Mouse (Mus musculus) bone marrow macrophage, adult 2 months (primary cell): Measurements from ENCODE around the gene Tinag.

Source experiments
- CTCF ChIP-seq: IDR thresholded peaks from 2 replicates; pipeline ENCODE4 v1.5.1; 2012; ENCODE audit warnings: low read depth, mild to moderate bottlenecking, low read length, moderate library complexity
- POLR2A ChIP-seq: IDR thresholded peaks from 2 replicates; pipeline ENCODE4 v1.6.1; 2012; ENCODE audit warnings: mild to moderate bottlenecking, low read depth, low read length, borderline replicate concordance

DNA sequence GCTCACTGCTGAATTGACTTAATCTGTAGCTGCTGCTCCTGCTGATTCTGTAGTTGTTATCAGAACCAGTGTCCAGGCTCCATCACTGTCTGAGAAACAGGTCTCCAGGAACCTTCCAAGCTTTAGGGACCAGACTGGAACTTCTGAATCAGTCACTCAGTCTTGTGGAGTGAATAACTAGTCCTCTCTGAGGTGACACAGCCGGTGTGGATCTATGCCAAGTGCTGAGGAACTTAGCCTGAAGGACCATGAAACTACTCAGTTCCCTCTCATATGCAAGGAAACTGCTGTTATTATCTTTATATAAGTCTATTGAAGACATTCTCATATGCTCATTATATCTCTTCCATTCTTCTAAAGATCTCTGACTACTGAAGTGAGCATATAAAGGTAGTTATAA is 49.6 kb downstream of the Tinag start:
- TF ChIP-seq POLR2A (no peak), CTCF (no peak)
